Mouse (Mus musculus) hindbrain, embryonic 16.5 days (tissue): ENCODE data around the gene Prph. TPM values are rescaled to one million over a fixed set of nuclear protein-coding genes. Genes with fewer than 3 reads are reported as not detected.
A peak's percentile ranks its signal among the peaks of the same experiment; 100 is the strongest.

Experiments
- ATAC-seq: fragments of 200-750 bp; cut with Nextera tagmentation; 2 replicates; pipeline ENCODE4 v1.8.0; 2017; ENCODE audit warnings: moderate TSS enrichment, moderate library complexity
- H3K27ac ChIP-seq: fragments of 300-500 bp; sonication (generic); 2 replicates; pipeline ENCODE4 v1.5.1; 2014; ENCODE audit warnings: low read depth, mild to moderate bottlenecking, control low read depth, low read length, moderate library complexity
- H3K27me3 ChIP-seq: fragments of 300-500 bp; sonication (generic); replicated peaks from 2 replicates; pipeline ENCODE4 v1.6.1; 2014; ENCODE audit warnings: low read length; ENCODE audit not compliant: control insufficient read depth, insufficient read depth
- H3K36me3 ChIP-seq: fragments of 300-500 bp; sonication (generic); 2 replicates; pipeline ENCODE4 v1.6.1; 2014; ENCODE audit warnings: mild to moderate bottlenecking, low read length, moderate library complexity, mixed read lengths; ENCODE audit not compliant: control insufficient read depth, insufficient read depth
- H3K4me1 ChIP-seq: fragments of 300-500 bp; sonication (generic); 2 replicates; pipeline ENCODE4 v1.6.1; 2014; ENCODE audit warnings: low read depth, low read length; ENCODE audit not compliant: control insufficient read depth, insufficient read depth
- H3K4me2 ChIP-seq: fragments of 300-500 bp; sonication (generic); 2 replicates; pipeline ENCODE4 v1.6.1; 2014; ENCODE audit warnings: mild to moderate bottlenecking, low read length, control low read depth, moderate library complexity
- H3K4me3 ChIP-seq: fragments of 300-500 bp; sonication (generic); 2 replicates; pipeline ENCODE4 v1.5.1; 2014; ENCODE audit warnings: mild to moderate bottlenecking, low read length, control low read depth, moderate library complexity
- H3K9ac ChIP-seq: fragments of 300-500 bp; sonication (generic); 2 replicates; pipeline ENCODE4 v1.6.1; 2014; ENCODE audit warnings: low read depth, mild to moderate bottlenecking, control low read depth, low read length, moderate library complexity
- H3K9me3 ChIP-seq: fragments of 300-500 bp; sonication (generic); 2 replicates; pipeline ENCODE4 v1.6.1; 2014; ENCODE audit warnings: mild to moderate bottlenecking, low read length, moderate library complexity; ENCODE audit not compliant: control insufficient read depth
- WGBS: fragments of 180-500 bp; shearing (Covaris S2); extraction: QIAGEN DNeasy Blood & Tissue Kit; methylation state at CpG from one replicate; pipeline ENCODE4 v1.1.7; 2014; 5-methylcytosine and 5-hydroxymethylcytosine counted together
- polyA plus RNA-seq: library from polyadenylated mRNA; unstranded; fragments of >200 nt; fragmentation: Nextera tagmentation; extraction: Ambion mirVana; gene quantifications from 2 replicates; pipeline ENCODE4 v1.2.1, GENCODE M21; 2015

Gene Prph
- polyA plus RNA-seq, 1 experiment from 2014 or later: 52.8 TPM

GRCm38 (mm10) chr15:99088292-99088691, 33.3 kb downstream of the Prph start:
- H3K27ac ChIP-seq: no peak overlapping the region
- H3K27me3 ChIP-seq: peaks cover 51% of the 10 kb centered on the region
- under 1% methylated on average over 26 of the region's 27 CpGs for WGBS
- no peaks in the 10 kb centered on the region for H3K36me3 ChIP-seq
- peaks cover 5% of the 10 kb centered on the region; the same call in 1 of the 2 replicates for H3K4me1 ChIP-seq
- H3K4me3 ChIP-seq: peak overlapping the region; percentile 25
- ATAC-seq: peak; percentile 63
- H3K9me3 ChIP-seq: no peaks in the 10 kb centered on the region
- no peak overlapping the region; the same call in 1 of the 2 replicates for H3K9ac ChIP-seq
- peak overlapping the region; percentile 55 for H3K4me2 ChIP-seq

GRCm38 (mm10) chr15:99089069-99089468, 34.1 kb downstream of the Prph start:
- Histone ChIP-seq H3K4me1 (peaks cover 12% of the 10 kb centered on the region), H3K4me2 (peak overlapping the region; percentile 29), H3K9me3 (no peaks in the 10 kb centered on the region), H3K4me3 (no peak overlapping the region), H3K36me3 (no peaks in the 10 kb centered on the region), H3K9ac (no peak overlapping the region; the same call in 1 of the 2 replicates), H3K27me3 (peaks cover 50% of the 10 kb centered on the region), H3K27ac (no peak overlapping the region)
- 14% methylated on average over 14 of the region's 14 CpGs for WGBS
- ATAC-seq: no peak

- Histone ChIP-seq H3K4me1 (peaks cover 30% of the 10 kb centered on the region), H3K4me3 (peak within 1 kb of the TSS; percentile 49), H3K27ac (peak within 1 kb of the TSS; percentile 39), H3K4me2 (peak within 1 kb of the TSS; percentile 77), H3K9ac (peak within 1 kb of the TSS; percentile 66), H3K36me3 (no peaks in the 10 kb centered on the region), H3K9me3 (no peaks in the 10 kb centered on the region), H3K27me3 (peaks cover 38% of the 10 kb centered on the region)
- no peak for ATAC-seq
- WGBS: 30% methylated on average over 8 of the region's 8 CpGs
Measured at GRCm38 (mm10) chr15:99092870-99093269, 37.9 kb downstream of the Prph start, which contains the start of gene Dnajc22. TSS of gene Dnajc22 (plus strand) at chr15:99093170.

GRCm38 (mm10) chr15:99093291-99094258, 38.6 kb downstream of the Prph start:
- H3K27ac ChIP-seq: peak overlapping the region; percentile 39
- H3K27me3 ChIP-seq: peaks cover 36% of the 10 kb centered on the region
- 1% methylated on average over 54 of the region's 56 CpGs for WGBS
- H3K9me3 ChIP-seq: no peaks in the 10 kb centered on the region
- peak overlapping the region; percentile 66 for H3K9ac ChIP-seq
- peak overlapping the region; percentile 77 for H3K4me2 ChIP-seq
- H3K4me3 ChIP-seq: peak overlapping the region; percentile 49
- H3K4me1 ChIP-seq: peaks cover 30% of the 10 kb centered on the region
- no peaks in the 10 kb centered on the region for H3K36me3 ChIP-seq
- ATAC-seq: peak; percentile 34

- H3K27me3 ChIP-seq: peaks cover 34% of the 10 kb centered on the region
- no peak overlapping the region for H3K9ac ChIP-seq
- ATAC-seq: peak; percentile 60
- H3K27ac ChIP-seq: no peak overlapping the region
- peak overlapping the region; percentile 41 for H3K4me2 ChIP-seq
- H3K9me3 ChIP-seq: no peaks in the 10 kb centered on the region
- WGBS: 1% methylated on average over 26 of the region's 27 CpGs
- H3K4me3 ChIP-seq: no peak overlapping the region
- H3K4me1 ChIP-seq: peaks cover 30% of the 10 kb centered on the region
- H3K36me3 ChIP-seq: no peaks in the 10 kb centered on the region
Measured at GRCm38 (mm10) chr15:99094631-99095270, 39.8 kb downstream of the Prph start.

- peaks cover 31% of the 10 kb centered on the region for H3K27me3 ChIP-seq
- ATAC-seq: no peak
- no peak overlapping the region for H3K9ac ChIP-seq
- 16% methylated on average over 6 of the region's 6 CpGs for WGBS
- H3K36me3 ChIP-seq: no peaks in the 10 kb centered on the region
- H3K4me1 ChIP-seq: peaks cover 30% of the 10 kb centered on the region
- H3K4me3 ChIP-seq: no peak overlapping the region
- no peak overlapping the region for H3K4me2 ChIP-seq
- H3K27ac ChIP-seq: no peak overlapping the region
- no peaks in the 10 kb centered on the region for H3K9me3 ChIP-seq
Measured at GRCm38 (mm10) chr15:99095356-99095755, 40.4 kb downstream of the Prph start.

GRCm38 (mm10) chr15:99096061-99096793, 41.3 kb downstream of the Prph start:
- Histone ChIP-seq H3K9ac (peak overlapping the region; percentile 56; the same call in 1 of the 2 replicates), H3K4me2 (peak overlapping the region; percentile 87), H3K27me3 (peaks cover 33% of the 10 kb centered on the region), H3K9me3 (no peaks in the 10 kb centered on the region), H3K27ac (no peak overlapping the region), H3K36me3 (no peaks in the 10 kb centered on the region), H3K4me3 (peak overlapping the region; percentile 44), H3K4me1 (peaks cover 30% of the 10 kb centered on the region)
- no peak for ATAC-seq
- WGBS: 4% methylated on average over 24 of the region's 24 CpGs

GRCm38 (mm10) chr15:99096831-99097500, 42.0 kb downstream of the Prph start:
- peaks cover 30% of the 10 kb centered on the region for H3K4me1 ChIP-seq
- under 1% methylated on average over 50 of the region's 58 CpGs for WGBS
- H3K27ac ChIP-seq: no peak overlapping the region
- ATAC-seq: 0 out of 2 replicates have a peak, but pooled peaks have one; percentile 31
- no peaks in the 10 kb centered on the region for H3K36me3 ChIP-seq
- peak overlapping the region; percentile 56 for H3K9ac ChIP-seq
- peak overlapping the region; percentile 87 for H3K4me2 ChIP-seq
- peak overlapping the region; percentile 44 for H3K4me3 ChIP-seq
- no peaks in the 10 kb centered on the region for H3K9me3 ChIP-seq
- peaks cover 33% of the 10 kb centered on the region for H3K27me3 ChIP-seq
